Mouse (Mus musculus) cortical plate, adult 2 months (tissue): ENCODE results near the gene Plekhg3. TPM values are rescaled to one million over a fixed set of nuclear protein-coding genes. Genes with fewer than 3 reads are reported as not detected.
A peak's percentile ranks its signal among the peaks of the same experiment; 100 is the strongest.

Experiments
- H3K27ac ChIP-seq: fragments of 200-500 bp; 2 replicates; pipeline ENCODE4 v1.5.1; 2012; ENCODE audit warnings: low read length, control low read depth, inconsistent platforms; ENCODE audit not compliant: insufficient read depth
- H3K4me1 ChIP-seq: fragments of 200-500 bp; 2 replicates; pipeline ENCODE4 v1.6.1; 2011; ENCODE audit warnings: low read length; ENCODE audit not compliant: control insufficient read depth, insufficient read depth
- H3K4me3 ChIP-seq: fragments of 200-500 bp; 2 replicates; pipeline ENCODE4 v1.5.1; 2011; ENCODE audit warnings: mild to moderate bottlenecking, low read length, control low read depth; ENCODE audit not compliant: insufficient read depth
- CTCF ChIP-seq: fragments of 200-500 bp; IDR thresholded peaks from 2 replicates; pipeline ENCODE4 v1.5.1; 2011; ENCODE audit warnings: mild to moderate bottlenecking, control low read depth, low read length; ENCODE audit not compliant: insufficient read depth; ENCODE audit errors: extremely low read depth
- POLR2A ChIP-seq: fragments of 200-500 bp; IDR thresholded peaks from 2 replicates; pipeline ENCODE4 v1.6.1; 2011; ENCODE audit warnings: mild to moderate bottlenecking, low read length, control low read depth; ENCODE audit not compliant: insufficient read depth; ENCODE audit errors: extremely low read depth
- polyA plus RNA-seq: library from polyadenylated mRNA; depleted of rRNA; stranded (reverse); fragments of >200 nt; gene quantifications from 2 replicates; pipeline ENCODE4 v1.2.3, GENCODE M21; 2012

The Plekhg3 gene
- polyA plus RNA-seq, 1 experiment, result 19.0 TPM

- Histone ChIP-seq H3K4me1 (peaks cover 7% of the 10 kb centered on the region), H3K4me3 (no peak overlapping the region), H3K27ac (no peak overlapping the region)
- TF ChIP-seq POLR2A, result no peak
- TF ChIP-seq CTCF, result peak; percentile 75
Measured at GRCm38 (mm10) chr12:76592213-76592612, 61.5 kb downstream of the Plekhg3 start.

- Histone ChIP-seq H3K4me1 (peaks cover 7% of the 10 kb centered on the region), H3K27ac (no peak overlapping the region), H3K4me3 (no peak overlapping the region)
- no peak for TF ChIP-seq CTCF
- no peak for TF ChIP-seq POLR2A
Measured at GRCm38 (mm10) chr12:76593254-76593653, 62.6 kb downstream of the Plekhg3 start.

- TF ChIP-seq CTCF, result no peak
- TF ChIP-seq POLR2A, result no peak; the same call in 1 of the 2 replicates
- Histone ChIP-seq H3K4me3 (no peak overlapping the region), H3K27ac (peak overlapping the region; percentile 40; the same call in 1 of the 2 replicates), H3K4me1 (peaks cover 7% of the 10 kb centered on the region)
Measured at GRCm38 (mm10) chr12:76593839-76594322, 63.2 kb downstream of the Plekhg3 start.

- TF ChIP-seq CTCF, result no peak
- TF ChIP-seq POLR2A, result no peak
- H3K4me3 ChIP-seq, result no peak overlapping the region
- H3K27ac ChIP-seq, result peak overlapping the region; percentile 40; the same call in 1 of the 2 replicates
- peaks cover 7% of the 10 kb centered on the region for H3K4me1 ChIP-seq
Measured at GRCm38 (mm10) chr12:76594556-76594955, 63.9 kb downstream of the Plekhg3 start.

- Histone ChIP-seq H3K4me1 (peaks cover 7% of the 10 kb centered on the region), H3K27ac (no peak overlapping the region), H3K4me3 (no peak overlapping the region)
- no peak for TF ChIP-seq CTCF
- TF ChIP-seq POLR2A, result no peak
Measured at GRCm38 (mm10) chr12:76595830-76596229, 65.1 kb downstream of the Plekhg3 start.

GRCm38 (mm10) chr12:76596292-76597023 is 65.8 kb downstream of the Plekhg3 start:
- no peak overlapping the region for H3K4me3 ChIP-seq
- TF ChIP-seq CTCF (peak; percentile 90), POLR2A (no peak)
- H3K4me1 ChIP-seq, result peaks cover 7% of the 10 kb centered on the region
- H3K27ac ChIP-seq, result no peak overlapping the region

GRCm38 (mm10) chr12:76597577-76598100 is 66.9 kb downstream of the Plekhg3 start:
- no peak for TF ChIP-seq CTCF
- TF ChIP-seq POLR2A, result no peak
- no peak overlapping the region for H3K4me3 ChIP-seq
- no peak overlapping the region for H3K27ac ChIP-seq
- peaks cover 7% of the 10 kb centered on the region for H3K4me1 ChIP-seq

- TF ChIP-seq POLR2A, result no peak
- no peak for TF ChIP-seq CTCF
- H3K27ac ChIP-seq, result no peak overlapping the region
Measured at GRCm38 (mm10) chr12:76598196-76598928, 67.7 kb downstream of the Plekhg3 start.

GRCm38 (mm10) chr12:76603779-76604178 is 73.1 kb downstream of the Plekhg3 start:
- Histone ChIP-seq H3K4me3 (no peak overlapping the region), H3K4me1 (peaks cover 1% of the 10 kb centered on the region; the same call in 1 of the 2 replicates), H3K27ac (no peak overlapping the region)
- TF ChIP-seq CTCF (no peak), POLR2A (no peak)

More at GRCm38 (mm10) chr12:76598196-76598928, 67.7 kb downstream of the Plekhg3 start:
- Histone ChIP-seq H3K4me3 (no peak overlapping the region), H3K4me1 (peaks cover 7% of the 10 kb centered on the region)

- Histone ChIP-seq H3K27ac (no peak overlapping the region), H3K4me1 (peaks cover 1% of the 10 kb centered on the region; the same call in 1 of the 2 replicates), H3K4me3 (no peak overlapping the region)
- TF ChIP-seq POLR2A, result no peak
- no peak for TF ChIP-seq CTCF
Measured at GRCm38 (mm10) chr12:76604546-76604945, 73.9 kb downstream of the Plekhg3 start.
